Mouse (Mus musculus) kidney, adult 8-10 months (tissue): ENCODE data around the gene Fam110a.

ENCODE experiments used
- DNase-seq, 2 experiments: peaks; one replicate each; pipeline ENCODE4 v3.0.0; 2022

Fam110a gene

DNA sequence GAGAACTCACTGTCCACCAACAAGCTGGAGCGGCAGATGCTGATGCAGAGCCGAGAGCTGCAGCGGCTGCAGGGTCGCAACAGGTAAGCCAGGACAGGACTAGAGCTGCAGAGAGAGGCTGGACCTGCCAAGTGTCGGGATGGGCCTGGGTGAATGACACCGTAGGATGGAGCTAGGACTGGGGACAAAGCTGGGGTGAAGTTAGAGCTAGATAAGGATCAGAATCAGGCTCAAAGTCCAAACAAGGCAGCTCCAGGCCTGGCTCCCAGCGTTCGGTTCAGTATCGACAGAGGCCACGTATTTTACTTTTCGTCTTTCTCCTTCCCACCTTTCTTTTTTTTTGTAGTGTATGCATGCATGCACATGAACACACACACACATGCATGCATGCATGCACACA lies 52.9 kb downstream of the Fam110a start:
- DNase-seq: no peak

- DNase-seq: peak; percentile 63 to 79
These were observed 54.3 kb downstream of the Fam110a start for GRCm38 (mm10) chr2:151925715-151926114.

GRCm38 (mm10) chr2:151924276-151924675 lies 55.7 kb downstream of the Fam110a start:
- no peak for DNase-seq

- DNase-seq: no peak
These were observed 58.4 kb downstream of the Fam110a start for GRCm38 (mm10) chr2:151921596-151921995.

GRCm38 (mm10) chr2:151921068-151921467 lies 59.0 kb downstream of the Fam110a start:
- no peak for DNase-seq
